Mouse (Mus musculus) layer of hippocampus, adult 18-20 months (tissue): ENCODE measurements around the gene Ccdc8. TPM values are rescaled to one million over a fixed set of nuclear protein-coding genes. Genes with fewer than 3 reads are reported as not detected.
"Not testable (repeated sequence)": the region's sequence is repeated elsewhere in the genome, so short reads cannot be mapped to it uniquely, and the experiment has no call there.

ENCODE experiments used
- DNase-seq, 2 experiments: peaks; one replicate each; pipeline ENCODE4 v3.0.0; 2022; ENCODE audit warnings: low spot score in 2 of 2
- long read RNA-seq: library from polyadenylated mRNA; stranded (forward); transcript quantifications from one replicate; pipeline ENCODE4 v2.0.0, GENCODE M21; 2021
- total RNA-seq, 2 experiments: library from RNA; stranded (reverse); gene quantifications; 2 replicates each; pipeline ENCODE4 v1.2.3; 2021

Ccdc8 gene
- total RNA-seq = 1 to 10 TPM; 1.8 to 2.1 TPM
- long read RNA-seq, full-length matches to known transcripts = 1 of 1 reads
- long read RNA-seq, partial matches to known transcripts = 0 of 1 reads
- long read RNA-seq, other reads (novel, unspliced or antisense) = 0 of 1 reads

DNA sequence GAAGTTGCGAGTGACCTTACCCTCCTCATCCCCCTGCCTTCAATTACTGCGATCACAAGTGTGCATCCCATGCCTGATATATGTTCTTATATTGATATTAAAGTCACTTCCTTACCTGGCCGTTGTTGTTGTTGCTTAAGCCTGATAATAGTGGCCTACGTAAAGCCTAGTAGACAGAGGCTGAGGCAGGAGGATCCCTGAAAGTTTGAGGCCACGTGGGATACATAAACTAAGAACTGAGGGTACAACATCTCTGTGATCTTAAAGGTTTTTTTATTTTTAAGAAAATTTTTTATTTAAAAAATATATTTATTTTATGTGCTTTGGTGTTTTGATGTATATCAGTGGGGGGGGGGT is at the start of gene Ccdc8:
Gene Ccdc8 (plus strand): TSS at position 258 of the 357 bp plus-strand sequence.
- DNase-seq = no peak

DNA sequence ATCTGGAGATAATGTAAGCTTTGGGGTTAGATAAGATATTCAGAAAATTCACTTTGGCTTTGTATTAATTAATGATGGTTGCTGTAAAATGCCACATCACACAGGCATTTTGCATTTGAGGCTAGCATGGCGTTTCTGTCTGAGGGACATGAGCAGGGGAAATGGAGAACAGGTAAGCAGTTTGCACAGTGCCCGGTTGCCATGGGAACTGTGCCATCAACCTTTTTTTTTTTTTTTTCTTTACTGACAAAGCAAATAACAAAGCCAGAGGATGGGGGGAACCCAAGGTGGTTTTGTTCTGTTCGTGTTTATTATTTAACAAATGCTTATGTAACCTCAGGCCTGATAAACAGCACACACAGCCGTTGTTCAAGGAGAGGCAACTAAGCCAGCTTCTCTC is 49.6 kb upstream of the Ccdc8 start:
- no peak for DNase-seq

DNA sequence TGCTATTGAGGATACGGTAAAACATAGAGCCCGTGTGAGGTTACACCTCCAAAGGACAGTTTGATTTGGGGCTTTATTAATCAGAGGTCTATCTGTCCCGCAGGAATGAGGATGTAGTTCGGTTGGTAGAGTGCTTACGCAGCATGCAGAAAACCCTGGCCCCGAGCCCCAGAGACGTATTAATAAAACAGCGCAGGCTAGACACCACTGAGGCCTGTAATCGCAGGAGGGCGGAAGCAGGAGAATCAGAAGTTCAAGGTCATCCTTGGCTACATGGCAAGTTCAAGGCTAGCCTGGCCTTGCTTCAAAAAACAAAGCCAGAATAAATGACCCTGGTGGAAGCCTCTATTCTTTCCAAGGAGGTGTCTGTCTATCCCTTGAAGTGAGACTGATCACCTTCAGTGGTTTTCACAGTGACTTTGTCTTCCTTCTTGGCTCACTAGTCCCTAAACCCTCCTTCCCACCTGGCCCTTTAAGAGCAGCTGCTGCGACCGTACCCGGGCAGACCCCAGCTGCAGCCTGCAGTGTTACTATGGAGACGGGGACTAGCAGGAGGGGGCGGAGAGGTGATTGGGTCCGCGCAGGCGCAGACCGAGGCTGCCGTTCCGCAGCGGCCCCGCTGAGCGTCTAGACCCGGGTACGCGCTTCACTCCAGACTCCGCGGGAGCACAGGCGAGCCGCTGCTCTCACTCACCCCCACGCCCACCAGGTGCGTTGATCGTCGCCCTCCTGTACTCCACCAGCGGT is 48.3 kb upstream of the Ccdc8 start, which contains the start of gene Pnmal2:
Gene Pnmal2 (plus strand): TSS at position 622 of the 747 bp plus-strand sequence.
- peak; percentile 86 to 93 for DNase-seq

DNA sequence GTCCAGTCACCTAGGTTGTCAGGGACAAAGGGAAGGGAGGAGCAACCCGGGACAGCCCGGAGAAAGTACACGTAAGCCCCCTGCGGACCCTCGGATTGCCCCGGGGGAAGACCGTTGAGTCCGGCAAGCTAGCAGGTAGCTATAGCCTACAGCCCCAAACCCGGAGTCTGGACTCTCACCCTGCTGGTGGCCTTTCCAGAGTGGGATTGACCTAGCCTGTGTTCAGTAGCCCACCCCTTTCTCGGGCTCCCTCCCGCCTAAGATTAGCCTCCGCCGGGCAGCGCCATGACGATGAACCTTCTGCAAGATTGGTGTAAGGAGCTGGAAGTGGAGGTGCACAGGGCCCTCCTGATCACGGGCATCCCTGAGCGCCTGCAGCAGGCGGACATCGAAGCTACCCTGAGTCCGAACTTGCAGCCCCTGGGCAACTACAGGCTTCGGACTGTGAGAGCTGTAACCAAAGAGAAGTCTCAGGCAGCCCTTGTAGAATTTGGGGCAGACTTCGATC is 47.6 kb upstream of the Ccdc8 start:
- DNase-seq = no peak

DNA sequence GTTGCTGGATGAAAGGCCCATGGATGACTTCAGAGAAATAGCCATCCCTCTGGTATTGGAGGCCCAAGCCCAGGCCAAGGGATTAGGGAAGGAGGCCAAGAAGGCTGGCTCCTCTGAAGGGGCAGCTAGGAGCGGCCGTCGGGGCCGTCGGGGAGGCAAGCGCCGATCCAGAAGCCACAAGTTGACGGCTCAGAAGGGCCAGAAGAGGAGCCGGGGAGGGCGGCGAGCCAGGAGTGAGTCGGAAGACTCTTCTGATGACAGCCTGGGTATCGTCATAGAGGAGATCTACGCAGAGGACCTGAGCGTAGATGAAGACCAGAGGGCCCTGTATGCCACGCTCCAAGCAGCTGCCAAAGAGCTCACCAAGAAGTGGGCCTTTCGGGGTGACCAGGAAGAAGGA is 47.1 kb upstream of the Ccdc8 start:
- no peak for DNase-seq

DNA sequence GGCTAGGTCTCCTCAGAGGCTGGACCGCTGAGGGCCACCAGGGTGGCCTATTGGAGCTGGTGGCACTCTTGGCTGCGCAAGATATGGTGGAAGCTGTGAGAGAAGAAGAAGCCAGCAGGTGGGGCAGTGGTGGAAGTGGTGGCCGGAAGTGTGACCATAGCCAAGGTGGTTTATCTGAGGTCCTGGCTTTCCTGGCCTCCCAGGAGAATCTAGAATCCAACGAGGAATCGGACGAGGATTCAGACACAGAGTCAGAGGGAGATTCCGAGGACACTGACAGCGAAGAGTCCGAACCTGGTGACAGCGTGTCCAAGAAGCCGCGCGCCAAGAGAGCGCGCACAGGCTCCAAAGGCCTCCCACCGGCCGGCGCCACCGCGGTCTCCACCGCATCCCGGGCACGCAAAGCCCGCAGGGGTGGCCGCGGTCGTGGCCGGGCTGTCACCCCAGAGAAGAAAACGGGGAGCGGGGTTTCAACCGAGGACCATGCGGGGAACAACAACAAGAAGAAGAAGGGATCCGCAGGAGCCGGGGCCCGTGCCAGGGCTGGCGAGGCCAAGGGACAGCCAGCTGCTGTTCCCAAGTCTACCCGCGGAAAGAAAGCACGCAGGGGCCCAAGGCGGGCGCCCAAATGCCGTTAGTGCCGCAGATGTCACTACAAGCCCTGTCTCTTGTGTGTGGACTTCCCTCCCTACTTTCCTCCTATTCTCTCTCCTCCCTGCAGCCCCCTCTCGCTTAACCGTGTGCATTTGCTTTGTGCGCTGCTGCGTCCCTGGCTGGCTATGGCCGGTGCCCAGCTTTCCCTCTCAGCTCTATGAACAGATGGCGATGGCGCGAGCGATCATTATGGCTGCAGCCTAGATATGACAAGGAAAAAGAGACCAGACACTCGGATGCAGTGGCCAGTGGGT is 45.8 kb upstream of the Ccdc8 start:
- no peak for DNase-seq

DNA sequence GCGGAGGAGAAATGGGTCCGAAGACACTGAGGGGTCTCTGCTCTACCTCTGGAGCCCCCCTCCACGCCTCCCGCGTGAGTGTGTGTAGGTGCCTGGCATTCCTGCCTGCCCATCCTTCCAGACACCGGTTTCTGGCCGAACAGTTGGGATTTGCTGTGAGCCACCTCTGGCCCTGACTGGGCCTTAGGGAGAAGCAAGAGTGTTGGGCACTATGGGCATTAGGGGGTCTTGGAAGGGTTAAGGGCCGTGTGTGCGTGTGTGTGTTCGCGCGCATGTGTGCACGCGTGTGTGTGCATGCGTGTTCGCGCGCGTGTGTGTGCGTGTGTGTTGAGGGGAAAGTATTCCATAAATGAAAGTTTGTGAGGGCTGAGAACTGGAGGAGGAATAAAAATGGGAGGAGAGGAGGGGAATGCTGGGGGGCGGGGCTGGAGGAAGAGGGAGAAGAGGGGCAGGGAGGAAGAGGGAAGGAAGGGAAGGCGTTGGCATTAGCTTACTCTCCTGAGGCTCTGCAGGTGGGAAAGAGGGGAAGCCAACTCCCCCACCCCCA is 45.1 kb upstream of the Ccdc8 start:
- DNase-seq = peak in 1 of 2 experiments; percentile 64

DNA sequence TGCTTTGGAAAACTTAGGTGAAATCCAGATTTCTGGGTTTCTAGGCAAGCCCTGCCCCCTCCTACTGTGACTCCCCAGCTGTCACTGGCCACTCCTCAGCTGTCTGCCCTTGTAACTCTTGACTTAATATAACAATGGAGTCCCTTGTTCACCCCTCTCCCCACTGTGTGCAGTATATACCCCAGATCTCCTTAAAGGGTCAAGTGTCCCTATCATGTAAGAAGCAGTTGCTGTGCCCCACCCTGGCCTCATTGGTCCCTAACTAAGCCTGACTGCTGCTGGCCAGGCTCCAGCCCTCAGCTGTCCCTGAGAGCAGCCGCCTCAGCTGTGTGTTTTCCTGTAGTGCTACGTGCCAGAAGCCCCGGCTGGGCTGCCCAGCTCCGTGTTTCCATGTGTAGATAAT is 44.5 kb upstream of the Ccdc8 start:
- DNase-seq = no peak

DNA sequence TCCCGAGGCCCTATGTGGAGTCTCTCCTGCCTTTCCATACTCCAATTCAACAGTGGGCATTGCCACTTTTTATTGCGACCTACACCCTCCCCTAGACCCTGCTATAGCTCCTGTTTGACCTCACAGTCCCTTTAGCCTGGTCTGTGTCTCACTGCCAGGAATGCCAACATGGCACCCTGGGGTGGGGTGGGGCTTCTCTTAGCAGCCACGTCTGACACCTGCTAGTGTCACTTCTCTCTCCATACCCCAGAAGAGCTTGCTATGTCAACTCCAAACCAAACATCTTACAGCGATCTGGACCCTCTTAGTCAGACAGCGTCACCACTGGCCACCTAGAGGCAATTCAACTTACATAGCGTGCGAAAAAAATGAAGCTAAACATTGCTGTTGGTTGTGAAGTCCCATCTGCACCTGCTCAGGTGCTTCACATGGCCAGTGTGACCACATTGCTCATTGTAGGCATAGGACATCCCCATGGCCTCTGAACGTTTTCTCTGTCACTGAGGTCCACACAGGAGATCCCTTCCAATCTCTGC is 43.5 kb upstream of the Ccdc8 start:
- DNase-seq = peak in 1 of 2 experiments; percentile 30

DNA sequence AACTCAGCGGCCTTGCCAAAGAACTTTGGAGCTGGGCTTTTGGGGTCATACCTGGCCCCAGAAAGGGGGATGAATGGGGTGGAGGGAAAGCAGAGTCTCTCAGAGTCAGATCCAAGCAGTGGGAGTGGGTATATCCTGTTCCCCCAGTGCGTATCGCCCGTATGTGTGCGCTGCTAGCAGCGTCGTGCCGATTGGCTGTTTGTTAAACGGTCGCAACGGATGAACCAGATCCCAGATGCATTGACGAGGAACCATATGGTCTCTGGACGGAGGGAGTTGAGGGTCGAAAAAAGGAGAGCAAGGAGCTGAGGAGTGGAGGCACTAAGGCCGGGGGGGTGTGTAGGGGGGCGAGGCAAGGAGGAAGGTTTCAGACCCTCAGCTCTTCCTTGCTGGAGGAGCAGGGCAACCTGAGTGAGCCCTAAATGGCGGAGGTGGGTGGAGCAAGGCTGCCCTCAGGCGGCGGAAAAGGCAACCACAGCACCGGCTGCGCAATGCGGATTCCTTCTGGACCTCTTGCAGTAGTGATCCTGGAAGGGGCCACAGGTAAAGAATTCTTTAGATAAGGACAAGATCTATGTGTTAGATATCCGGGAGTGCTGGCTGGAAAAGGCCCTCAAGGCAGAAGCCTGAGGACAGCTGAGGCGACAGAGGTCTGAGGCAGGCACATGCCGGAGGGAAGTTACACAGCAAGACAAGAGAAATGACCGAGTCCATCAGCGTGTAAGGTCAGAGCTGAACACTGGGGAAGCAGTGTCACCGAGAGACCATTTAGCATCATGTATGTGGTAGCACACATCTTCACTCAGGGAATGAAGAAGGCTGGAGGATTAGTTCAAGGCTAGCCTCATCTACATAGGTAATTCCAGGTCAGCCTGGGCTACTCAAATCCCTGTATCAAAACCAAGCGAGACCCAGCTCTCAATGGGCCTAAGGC is 42.3 kb upstream of the Ccdc8 start:
- DNase-seq = peak; percentile 81 to 92

DNA sequence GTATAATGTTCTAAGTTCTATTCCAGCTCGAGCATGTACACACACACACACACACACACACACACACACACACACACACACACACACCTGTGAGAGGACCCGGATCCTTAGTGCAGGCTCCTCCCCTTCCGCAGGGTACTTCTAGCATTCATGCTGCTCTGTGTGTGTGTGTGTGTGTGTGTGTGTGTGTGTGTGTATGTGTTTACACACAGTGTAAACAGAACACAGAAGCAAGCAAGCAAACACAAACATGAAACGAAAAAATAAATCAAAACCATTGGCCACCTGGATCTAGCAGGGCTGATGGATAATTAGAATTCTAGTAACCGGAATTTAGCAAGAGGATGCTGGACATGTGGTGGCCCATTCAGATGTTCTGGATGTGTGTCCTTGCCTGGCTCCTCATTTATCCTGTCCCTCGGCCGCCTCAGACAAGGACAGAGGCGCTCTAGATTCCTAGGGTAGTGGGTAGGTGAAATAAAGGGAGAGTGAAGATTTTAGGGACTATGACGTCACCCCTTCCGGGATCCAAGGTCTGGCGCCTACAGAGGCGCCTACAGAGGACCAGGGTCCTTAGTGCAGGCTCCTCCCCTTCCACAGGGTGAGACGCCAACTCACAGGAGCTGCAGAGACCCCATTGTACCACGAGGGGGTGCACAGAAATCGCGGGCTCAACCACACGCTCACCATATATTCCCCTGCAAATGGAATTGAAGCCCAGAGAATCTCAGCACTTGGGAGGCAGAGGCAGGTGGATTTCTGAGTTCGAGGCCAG is 41.5 kb upstream of the Ccdc8 start:
- peak; percentile 84 to 91 for DNase-seq

DNA sequence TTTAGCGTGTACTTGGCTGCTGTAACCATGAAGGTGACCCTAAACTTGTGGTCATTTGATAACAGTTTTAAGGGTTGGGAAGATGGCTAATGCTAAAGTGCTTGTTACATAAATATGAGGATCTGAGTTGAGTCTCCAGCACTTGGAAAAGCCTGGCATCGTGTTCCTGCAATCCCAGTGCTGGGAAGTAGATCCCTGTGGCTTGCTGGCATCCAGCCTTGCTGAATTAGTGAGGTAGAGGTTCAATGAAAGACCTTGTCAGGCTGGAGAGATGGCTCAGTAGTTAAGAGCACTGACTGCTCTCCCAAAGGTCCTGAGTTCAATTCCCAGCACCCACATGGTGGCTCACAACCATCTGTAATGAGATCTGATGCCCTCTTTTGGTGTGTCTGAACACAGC is 38.7 kb upstream of the Ccdc8 start:
- not testable (repeated sequence) for DNase-seq

DNA sequence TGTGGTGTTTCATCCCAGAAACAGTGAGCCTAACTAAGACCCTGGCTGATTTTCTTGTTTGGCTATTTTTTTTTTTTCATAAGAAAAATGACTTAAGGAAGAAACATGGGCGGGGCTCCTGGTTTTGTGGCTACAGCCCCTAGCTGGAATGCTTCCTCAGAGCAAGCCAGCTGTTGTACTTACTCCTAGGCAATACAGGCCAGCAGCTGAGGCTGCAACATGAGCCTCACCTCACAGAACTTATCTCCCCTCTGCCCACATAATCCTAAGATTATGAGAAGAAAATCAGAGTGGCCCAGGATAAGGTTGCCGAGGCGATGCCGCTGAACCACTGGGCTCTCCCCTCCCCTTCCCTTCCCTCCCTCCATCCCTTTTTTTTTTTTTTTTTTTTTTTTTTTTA is 36.8 kb upstream of the Ccdc8 start:
- no peak for DNase-seq

DNA sequence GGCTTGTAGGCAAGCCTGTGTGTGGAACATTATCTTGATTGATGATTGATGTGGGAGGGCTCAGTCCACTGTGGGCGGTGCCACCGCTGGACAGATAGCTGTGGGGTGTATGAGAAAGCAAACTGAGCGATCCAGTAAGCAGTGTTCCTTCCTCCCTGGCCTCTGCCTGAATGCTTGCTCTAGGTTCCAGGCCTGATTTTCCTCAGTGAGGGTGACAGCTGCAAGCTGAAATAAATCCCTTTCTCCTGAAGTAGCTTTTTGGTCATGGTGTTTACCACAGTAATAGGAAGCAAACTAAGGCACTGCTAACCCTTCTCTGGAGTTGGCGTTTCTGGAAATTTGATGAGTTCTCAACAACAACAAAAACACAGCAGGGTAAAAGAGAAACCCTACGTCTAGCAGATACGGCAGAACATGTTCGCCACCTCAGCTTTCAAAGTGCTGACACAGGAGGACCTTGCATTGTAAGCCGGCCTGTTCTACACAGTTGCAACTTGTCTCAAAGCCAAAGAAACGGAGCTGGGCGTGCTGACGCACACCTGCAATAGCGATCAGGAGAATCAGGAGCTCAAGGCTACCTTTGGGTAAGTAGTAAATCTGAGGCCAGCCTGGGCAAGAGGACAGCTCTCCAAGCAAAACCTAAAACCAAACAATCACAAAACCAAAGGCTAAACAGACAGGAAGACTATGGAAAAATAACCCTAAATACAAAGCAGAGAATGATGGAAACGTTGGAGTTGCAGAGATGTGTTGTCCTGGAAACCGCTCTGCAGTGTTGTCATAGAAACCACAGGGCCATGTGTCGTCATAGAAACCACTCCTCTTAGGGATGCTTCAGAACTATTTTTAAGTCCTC is 35.9 kb upstream of the Ccdc8 start:
- peak in 1 of 2 experiments; percentile 87 for DNase-seq

DNA sequence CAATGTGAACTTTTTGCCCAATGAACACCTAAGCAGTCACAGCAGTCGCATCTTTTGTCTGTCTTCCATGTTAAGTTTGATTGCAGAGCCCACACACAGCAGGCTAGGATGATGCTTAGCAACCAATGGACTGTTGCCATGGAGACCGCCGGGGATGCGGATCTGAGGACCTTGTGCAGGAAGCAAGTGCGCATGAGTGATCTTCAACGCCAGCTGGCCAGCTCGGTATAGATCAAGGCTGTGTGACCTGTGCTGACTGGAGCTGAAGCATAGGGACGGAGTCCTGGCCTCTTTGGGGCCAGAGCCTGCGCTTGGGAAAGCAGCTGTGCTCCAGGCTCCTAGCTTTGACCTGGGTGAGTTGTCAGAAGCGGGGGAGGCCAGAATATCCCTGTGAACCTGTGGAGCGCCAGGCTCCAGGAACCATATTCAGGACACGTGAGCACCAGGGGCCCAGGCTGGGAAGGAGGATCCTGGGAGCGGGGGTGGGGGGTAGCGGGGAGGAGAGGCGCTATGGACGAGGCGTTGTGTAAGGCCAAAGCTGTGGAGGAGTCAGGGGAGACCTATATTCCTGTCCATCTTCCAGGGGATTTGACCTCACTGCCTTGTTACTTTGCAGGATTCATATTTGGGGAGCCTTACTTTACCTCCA is 32.8 kb upstream of the Ccdc8 start, which contains the start of gene Pnmal1:
Gene Pnmal1 (plus strand): TSS at position 141 of the 649 bp plus-strand sequence.
- peak; percentile 91 to 98 for DNase-seq

DNA sequence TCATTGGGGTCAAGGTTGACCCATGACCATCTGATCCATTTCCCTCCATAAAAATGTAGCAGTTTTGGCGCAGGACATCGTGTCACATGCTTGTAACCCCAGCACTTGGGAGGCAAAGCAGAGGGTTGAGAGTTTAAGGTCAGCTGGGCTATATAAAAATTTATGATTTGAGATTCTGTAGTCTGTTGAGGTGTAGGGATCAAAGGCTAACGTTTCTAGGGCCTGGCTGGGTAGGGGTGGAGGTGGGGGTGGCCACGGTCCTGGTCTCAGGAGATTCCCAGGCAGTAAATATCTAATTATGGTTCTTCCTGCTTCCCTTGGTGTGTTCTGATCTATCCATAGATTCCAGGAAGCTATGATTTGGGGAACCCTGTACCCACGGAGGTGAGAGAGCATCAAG is 30.8 kb upstream of the Ccdc8 start:
- no peak for DNase-seq

DNA sequence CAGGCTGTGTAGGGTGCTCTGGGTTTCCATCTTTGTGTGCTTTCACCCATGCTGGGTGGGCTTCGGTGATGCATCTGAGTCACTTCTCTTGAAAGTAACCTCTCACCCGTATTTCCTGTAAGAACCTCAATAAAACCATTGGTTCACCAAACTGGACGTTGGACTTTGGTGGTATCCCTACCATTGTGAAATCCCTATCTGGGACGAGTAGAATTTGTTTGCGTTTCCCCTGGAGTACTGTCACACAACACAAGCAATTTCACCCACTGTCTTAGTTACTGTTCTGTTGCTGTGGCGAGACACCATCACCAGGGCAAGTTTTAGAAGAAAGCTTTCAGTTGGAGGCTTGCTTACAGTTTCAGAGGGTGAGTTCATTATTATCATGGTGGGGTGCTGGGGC is 24.1 kb upstream of the Ccdc8 start:
- no peak for DNase-seq

DNA sequence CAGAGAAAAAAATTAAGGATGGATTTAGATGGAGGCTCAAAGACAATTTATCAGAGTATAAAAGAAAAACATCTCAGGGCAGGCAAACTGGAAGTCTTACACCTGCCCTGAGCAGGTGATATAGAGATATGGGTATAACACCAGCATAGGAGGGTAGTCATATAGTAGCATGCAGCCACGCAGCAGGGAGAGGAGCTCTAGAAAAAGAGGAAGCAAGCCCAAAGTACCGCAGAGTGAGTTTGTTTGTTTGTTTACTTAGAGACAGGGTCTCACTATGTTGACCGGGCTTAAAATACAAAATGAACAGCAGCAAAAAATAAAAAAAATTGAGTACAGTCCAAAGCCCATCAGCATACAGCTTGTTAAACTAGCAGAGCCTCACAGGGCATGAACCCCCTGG is 21.3 kb upstream of the Ccdc8 start:
- no peak for DNase-seq
